Mouse (Mus musculus) neural tube, embryonic 13.5 days (tissue): ENCODE results near the gene A930017K11Rik. TPM values are rescaled to one million over a fixed set of nuclear protein-coding genes. Genes with fewer than 3 reads are reported as not detected.
A peak's percentile ranks its signal among the peaks of the same experiment; 100 is the strongest.

ENCODE experiments used
- ATAC-seq: fragments of 200-750 bp; cut with Nextera tagmentation; 2 replicates; pipeline ENCODE4 v1.8.0; 2017; ENCODE audit warnings: low read depth, mild to moderate bottlenecking, moderate TSS enrichment, moderate library complexity
- H3K27ac ChIP-seq: fragments of 300-500 bp; sonication (generic); replicated peaks from 2 replicates; pipeline ENCODE4 v1.5.1; 2015; ENCODE audit warnings: moderate library complexity, mild to moderate bottlenecking, inconsistent platforms
- H3K27me3 ChIP-seq: fragments of 300-500 bp; sonication (generic); 2 replicates; pipeline ENCODE4 v1.6.1; 2015; ENCODE audit warnings: mild to moderate bottlenecking, inconsistent platforms
- H3K36me3 ChIP-seq: fragments of 300-500 bp; sonication (generic); 2 replicates; pipeline ENCODE4 v1.6.1; 2015; ENCODE audit warnings: mild to moderate bottlenecking, inconsistent platforms
- H3K4me1 ChIP-seq: fragments of 300-500 bp; sonication (generic); replicated peaks from 2 replicates; pipeline ENCODE4 v1.6.1; 2015; ENCODE audit warnings: inconsistent platforms
- H3K4me2 ChIP-seq: fragments of 300-500 bp; sonication (generic); 2 replicates; pipeline ENCODE4 v1.6.1; 2015; ENCODE audit warnings: inconsistent platforms, mild to moderate bottlenecking, moderate library complexity
- H3K4me3 ChIP-seq: fragments of 300-500 bp; sonication (generic); 2 replicates; pipeline ENCODE4 v1.5.1; 2015; ENCODE audit warnings: mild to moderate bottlenecking, inconsistent platforms
- H3K9ac ChIP-seq: fragments of 300-500 bp; sonication (generic); 2 replicates; pipeline ENCODE4 v1.6.1; 2015; ENCODE audit warnings: moderate library complexity, mild to moderate bottlenecking, inconsistent platforms
- H3K9me3 ChIP-seq: fragments of 300-500 bp; sonication (generic); 2 replicates; pipeline ENCODE4 v1.6.1; 2016; ENCODE audit warnings: inconsistent platforms
- WGBS: fragments of 180-500 bp; shearing (Covaris S2); methylation state at CpG from one replicate; pipeline ENCODE4 v1.1.7; 2015; 5-methylcytosine and 5-hydroxymethylcytosine counted together
- polyA plus RNA-seq: library from polyadenylated mRNA; unstranded; fragments of >200 nt; fragmentation: Nextera tagmentation; extraction: Ambion mirVana; gene quantifications from 2 replicates; pipeline ENCODE4 v1.2.1, GENCODE M21; 2015

Gene A930017K11Rik
- polyA plus RNA-seq, result 0.22 and 0.34 TPM in 2 replicates

DNA sequence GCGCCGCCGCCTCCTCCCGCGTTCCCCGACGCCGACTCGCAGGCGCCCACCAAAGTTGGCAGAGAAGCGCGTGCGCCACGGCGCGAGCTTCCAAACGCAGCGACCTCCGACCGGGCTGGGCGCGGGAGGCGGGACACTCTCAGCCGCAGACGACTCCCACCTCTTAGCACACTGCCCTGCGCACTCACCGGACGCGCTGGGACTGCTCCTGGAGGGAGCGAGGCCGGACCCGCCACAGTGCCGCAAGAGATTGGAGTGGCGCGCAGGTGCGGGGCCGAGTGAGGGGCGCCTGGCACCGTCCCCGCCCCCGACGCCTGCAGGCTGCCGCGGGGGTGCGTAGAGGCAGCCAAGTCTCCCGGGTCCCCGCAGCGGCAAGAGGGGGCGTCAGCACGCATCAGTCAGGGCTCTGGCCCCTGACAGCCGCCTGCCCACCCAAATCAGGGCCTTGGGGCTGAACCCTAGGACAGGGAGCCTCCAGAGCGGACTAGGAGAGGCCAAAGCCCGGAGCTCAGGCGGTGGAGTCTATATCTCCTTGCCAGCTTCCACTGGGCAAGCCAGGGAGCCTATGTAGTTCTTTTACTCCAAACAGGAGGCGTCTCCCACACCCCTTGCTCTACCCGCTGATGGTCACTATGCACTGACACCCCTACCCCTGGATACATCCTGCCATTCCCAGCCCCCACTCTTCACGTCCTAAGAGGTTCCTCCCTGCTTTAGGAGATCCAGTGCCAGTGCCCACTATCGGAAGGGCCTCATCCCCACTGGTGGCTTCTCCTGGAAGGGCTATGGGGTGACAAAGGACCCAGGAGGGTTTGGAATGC, at the start of gene A930017K11Rik:
TSS of gene A930017K11Rik (minus strand) at position 763 of the 821 bp plus-strand sequence.
- Histone ChIP-seq H3K36me3 (no peaks in the 10 kb centered on the region), H3K27me3 (peaks cover 48% of the 10 kb centered on the region), H3K4me3 (peak within 1 kb of the TSS; percentile 31), H3K9ac (peak within 1 kb of the TSS; percentile 32; the same call in 1 of the 2 replicates), H3K4me1 (peaks cover 13% of the 10 kb centered on the region), H3K4me2 (peak within 1 kb of the TSS; percentile 52), H3K9me3 (no peaks in the 10 kb centered on the region), H3K27ac (no peak within 1 kb of the TSS)
- no peak for ATAC-seq
- WGBS, result 1% methylated on average over 58 of the region's 58 CpGs

DNA sequence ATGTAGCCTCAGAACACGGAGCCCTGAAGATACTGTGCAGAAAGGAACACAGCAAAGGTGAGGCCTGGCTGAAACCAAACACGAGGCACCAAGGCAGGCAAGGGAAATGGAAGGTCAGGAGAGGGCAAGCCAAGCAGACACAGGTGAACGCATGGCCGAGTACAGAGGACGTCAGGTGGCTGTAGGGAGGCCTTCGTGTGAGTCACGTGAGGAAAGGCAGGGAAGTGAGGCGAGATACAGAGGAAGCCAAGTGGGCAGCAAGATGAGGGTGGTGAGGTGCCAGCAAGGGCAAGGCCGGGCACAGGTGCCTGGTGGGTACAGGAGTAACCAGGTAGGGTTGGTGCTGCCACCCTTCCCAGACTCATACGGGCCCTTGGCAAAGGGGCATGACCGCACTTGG, 46.1 kb upstream of the A930017K11Rik start:
- no peak overlapping the region for H3K27ac ChIP-seq
- no peaks in the 10 kb centered on the region for H3K27me3 ChIP-seq
- H3K9me3 ChIP-seq, result no peaks in the 10 kb centered on the region
- H3K4me1 ChIP-seq, result no peaks in the 10 kb centered on the region
- WGBS, result 92% methylated on average over 11 of the region's 11 CpGs
- H3K36me3 ChIP-seq, result peaks cover 83% of the 10 kb centered on the region
- no peak for ATAC-seq
- no peak overlapping the region for H3K4me3 ChIP-seq
- no peak overlapping the region for H3K9ac ChIP-seq
- no peak overlapping the region for H3K4me2 ChIP-seq

DNA sequence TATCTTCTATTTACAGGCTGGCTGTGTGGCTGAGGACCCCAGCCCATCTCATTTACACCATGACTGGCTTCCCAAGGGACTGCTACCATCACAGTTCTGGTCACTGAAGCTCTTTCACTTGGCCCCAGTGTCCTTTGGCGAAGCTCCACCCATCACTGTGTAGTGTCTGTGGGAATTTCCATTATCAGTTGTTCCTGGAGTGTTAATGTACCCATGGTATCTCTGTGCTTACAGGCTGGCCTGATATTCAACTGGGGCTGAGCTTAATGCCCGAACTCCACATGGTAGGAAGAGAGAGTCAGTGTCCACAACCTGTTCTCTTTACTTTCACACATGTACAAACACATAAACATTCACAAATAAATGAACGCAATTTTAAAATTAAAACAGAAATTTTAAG, 41.1 kb upstream of the A930017K11Rik start:
- Histone ChIP-seq H3K9ac (no peak overlapping the region), H3K9me3 (no peaks in the 10 kb centered on the region), H3K4me1 (no peaks in the 10 kb centered on the region), H3K4me3 (no peak overlapping the region), H3K36me3 (peaks cover 97% of the 10 kb centered on the region), H3K27ac (no peak overlapping the region), H3K4me2 (no peak overlapping the region), H3K27me3 (no peaks in the 10 kb centered on the region)
- 95% methylated on average over 3 of the region's 3 CpGs for WGBS
- no peak for ATAC-seq

DNA sequence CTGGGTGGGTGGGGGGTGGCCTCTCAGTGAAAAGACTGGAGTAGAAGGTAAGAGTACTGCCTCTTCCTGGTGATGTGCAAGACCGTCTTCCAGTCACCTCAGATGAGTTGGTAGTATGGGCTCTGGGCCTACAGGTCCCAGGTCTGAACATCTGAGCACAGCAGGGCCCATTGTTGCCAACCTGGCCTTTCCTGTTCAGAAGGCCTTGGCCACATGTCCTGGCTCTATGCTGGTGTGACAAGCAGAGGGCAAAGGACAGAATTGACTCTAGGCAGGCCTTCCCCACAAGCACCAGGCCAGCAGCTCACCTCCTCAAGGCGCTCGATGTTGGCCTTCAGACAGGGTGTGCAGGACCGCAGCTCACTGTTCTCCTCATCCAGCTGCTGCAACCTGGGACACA, 39.9 kb upstream of the A930017K11Rik start:
- Histone ChIP-seq H3K27me3 (no peaks in the 10 kb centered on the region), H3K27ac (no peak overlapping the region), H3K4me1 (no peaks in the 10 kb centered on the region), H3K9me3 (no peaks in the 10 kb centered on the region), H3K4me3 (no peak overlapping the region), H3K36me3 (peaks cover 91% of the 10 kb centered on the region), H3K9ac (no peak overlapping the region), H3K4me2 (no peak overlapping the region)
- whole genome bisulfite sequencing, result 98% methylated on average over 4 of the region's 4 CpGs
- no peak for ATAC-seq

DNA sequence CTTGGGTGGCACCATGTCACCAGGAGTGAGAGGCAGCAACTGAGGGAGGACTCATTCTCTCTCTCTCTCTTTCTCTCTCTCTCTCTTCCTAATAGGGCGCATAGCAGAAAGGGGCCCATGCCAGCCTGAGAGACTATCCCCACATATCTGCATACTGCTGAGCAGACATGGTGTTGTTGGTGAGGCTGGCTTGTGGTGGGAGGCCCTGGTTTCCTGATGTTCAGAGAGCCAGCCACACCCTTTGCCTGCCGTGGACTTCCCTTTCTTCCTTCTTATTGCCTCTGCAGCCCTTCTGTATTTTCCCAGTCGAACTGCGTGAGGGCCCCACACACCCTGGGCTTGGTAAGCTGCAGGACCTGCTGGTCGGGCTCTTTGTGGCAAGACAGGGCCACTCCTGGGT, 38.0 kb upstream of the A930017K11Rik start:
- WGBS, result 93% methylated on average over 5 of the region's 5 CpGs
- H3K27ac ChIP-seq, result no peak overlapping the region
- H3K4me2 ChIP-seq, result no peak overlapping the region
- no peak overlapping the region for H3K9ac ChIP-seq
- no peaks in the 10 kb centered on the region for H3K27me3 ChIP-seq
- H3K4me1 ChIP-seq, result peaks cover 10% of the 10 kb centered on the region
- ATAC-seq, result no peak
- no peak overlapping the region for H3K4me3 ChIP-seq
- H3K36me3 ChIP-seq, result peaks cover 73% of the 10 kb centered on the region
- no peaks in the 10 kb centered on the region for H3K9me3 ChIP-seq

DNA sequence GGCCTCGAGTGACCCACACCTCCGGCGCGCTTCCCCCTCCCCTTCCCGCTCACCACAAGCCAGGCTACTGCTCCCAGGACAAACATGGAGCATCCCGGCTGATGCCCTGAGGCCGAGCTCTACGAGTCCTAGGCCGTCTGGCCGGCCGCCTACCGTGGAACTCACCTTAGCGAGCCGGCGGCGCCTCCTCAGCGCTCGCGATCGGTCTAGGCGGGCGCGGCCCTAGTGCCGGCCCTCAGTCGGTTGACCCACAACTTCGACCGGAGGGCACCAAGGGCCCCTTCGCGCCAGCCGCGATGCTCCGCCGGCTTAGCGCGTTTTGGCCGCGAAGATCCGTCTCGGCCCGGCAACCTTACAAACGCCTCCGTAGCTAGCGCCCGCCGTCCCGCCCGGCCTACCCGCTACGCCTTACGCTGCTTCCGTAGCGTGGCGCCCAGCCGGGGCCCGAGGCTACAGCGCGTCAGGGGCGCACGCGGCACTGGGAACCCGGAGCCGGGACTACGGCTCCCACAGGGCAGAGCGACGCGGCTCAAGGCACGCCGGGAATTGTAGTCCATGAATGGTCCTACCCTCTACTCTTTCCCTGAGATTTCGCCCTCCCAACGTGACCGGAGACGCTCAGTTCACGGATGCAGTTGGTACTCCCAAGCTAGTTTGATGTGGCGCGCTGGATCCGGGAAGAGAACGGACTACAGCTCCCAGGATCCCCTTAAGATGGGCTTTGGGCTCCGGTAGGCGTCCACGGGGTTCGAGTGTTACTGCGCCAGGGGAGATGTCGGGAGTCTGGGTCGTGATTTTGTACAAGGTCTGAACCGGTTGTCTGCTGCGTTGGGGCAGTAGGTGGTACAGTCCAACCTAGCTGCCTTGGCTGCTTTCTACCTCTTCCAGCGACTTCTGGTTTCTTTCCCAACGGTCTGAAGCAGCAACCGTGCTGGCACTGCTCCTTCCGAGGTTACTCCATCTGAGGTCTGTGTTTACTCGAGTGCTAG, 33.2 kb upstream of the A930017K11Rik start, which contains the start of gene Capn15:
TSS of gene Capn15 (minus strand) at position 491 of the 989 bp plus-strand sequence.
- peaks cover 43% of the 10 kb centered on the region for H3K4me1 ChIP-seq
- peak within 1 kb of the TSS; percentile 79 for H3K4me3 ChIP-seq
- no peaks in the 10 kb centered on the region for H3K9me3 ChIP-seq
- peak within 1 kb of the TSS; percentile 89 for H3K27ac ChIP-seq
- peaks cover 27% of the 10 kb centered on the region for H3K36me3 ChIP-seq
- peak within 1 kb of the TSS; percentile 77 for H3K4me2 ChIP-seq
- no peaks in the 10 kb centered on the region for H3K27me3 ChIP-seq
- under 1% methylated on average over 91 of the region's 91 CpGs for WGBS
- peak within 1 kb of the TSS; percentile 91 for H3K9ac ChIP-seq
- peak; percentile 99 for ATAC-seq

DNA sequence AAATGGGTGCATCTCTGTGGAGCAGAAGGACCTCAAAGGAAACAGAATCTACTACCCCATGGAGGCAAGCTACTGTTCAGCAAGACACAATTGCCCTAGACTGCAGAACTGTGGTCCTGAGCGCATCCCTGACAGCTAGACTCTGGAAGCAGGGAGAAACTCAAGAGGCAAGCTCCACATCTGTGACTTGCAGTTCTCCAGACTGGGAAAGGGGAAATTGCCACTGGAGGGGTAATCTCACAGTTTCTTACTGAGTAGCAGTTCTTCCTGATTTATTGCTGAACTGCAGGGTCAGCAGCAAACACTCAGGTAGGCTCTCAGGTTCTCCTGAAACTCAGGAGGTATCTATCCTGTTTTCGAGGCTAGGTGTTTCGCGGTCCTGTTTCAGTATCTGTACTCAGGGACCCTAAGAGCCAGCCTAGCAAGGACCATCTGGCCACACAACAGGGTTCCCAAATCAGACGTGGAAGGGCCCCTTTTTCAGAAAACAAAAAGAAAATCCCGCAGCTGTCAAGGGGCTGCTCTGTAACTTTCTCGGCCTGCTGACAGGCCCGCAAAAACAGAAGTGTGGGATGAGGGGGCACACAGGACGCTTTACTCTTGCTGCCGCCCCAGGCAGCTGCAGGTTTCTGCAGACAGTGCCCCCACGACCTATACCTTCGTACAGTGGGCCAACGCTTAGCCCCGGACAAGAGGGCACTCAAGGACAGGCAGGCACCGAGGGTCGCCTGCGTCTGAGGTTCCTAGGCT, 32.4 kb upstream of the A930017K11Rik start:
- no peak for ATAC-seq
- Histone ChIP-seq H3K36me3 (peaks cover 18% of the 10 kb centered on the region), H3K4me1 (peaks cover 43% of the 10 kb centered on the region), H3K27ac (peak overlapping the region; percentile 89), H3K9ac (peak overlapping the region; percentile 91), H3K4me2 (peak overlapping the region; percentile 77), H3K4me3 (peak overlapping the region; percentile 79), H3K27me3 (no peaks in the 10 kb centered on the region), H3K9me3 (no peaks in the 10 kb centered on the region)
- 13% methylated on average over 17 of the region's 17 CpGs for WGBS

DNA sequence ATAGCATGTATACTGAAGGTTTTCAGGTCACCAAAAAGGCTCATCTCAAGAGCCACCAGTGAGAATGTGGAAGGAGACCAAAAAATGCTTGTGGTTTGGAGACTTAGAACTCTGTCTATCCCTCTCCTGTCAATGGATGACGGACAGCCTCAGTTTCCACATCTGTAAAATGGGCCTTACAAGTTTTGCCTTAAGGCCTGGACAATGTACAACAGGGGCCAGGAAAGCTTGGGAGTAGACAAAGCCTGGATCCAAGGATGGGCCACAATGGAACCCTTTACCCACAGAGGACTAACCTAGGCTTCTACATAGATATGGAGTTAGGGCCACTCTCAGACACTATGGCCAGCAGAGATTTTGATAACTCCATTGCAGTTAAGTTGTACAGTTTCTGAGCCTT, 31.7 kb upstream of the A930017K11Rik start:
- peak overlapping the region; percentile 91 for H3K9ac ChIP-seq
- H3K9me3 ChIP-seq, result no peaks in the 10 kb centered on the region
- ATAC-seq, result no peak
- no peaks in the 10 kb centered on the region for H3K27me3 ChIP-seq
- peaks cover 43% of the 10 kb centered on the region for H3K4me1 ChIP-seq
- H3K36me3 ChIP-seq, result peaks cover 13% of the 10 kb centered on the region; the same call in 1 of the 2 replicates
- H3K4me2 ChIP-seq, result peak overlapping the region; percentile 77
- H3K27ac ChIP-seq, result no peak overlapping the region
- H3K4me3 ChIP-seq, result peak overlapping the region; percentile 79
- WGBS, result 98% methylated on average over 1 of the region's 1 CpGs

DNA sequence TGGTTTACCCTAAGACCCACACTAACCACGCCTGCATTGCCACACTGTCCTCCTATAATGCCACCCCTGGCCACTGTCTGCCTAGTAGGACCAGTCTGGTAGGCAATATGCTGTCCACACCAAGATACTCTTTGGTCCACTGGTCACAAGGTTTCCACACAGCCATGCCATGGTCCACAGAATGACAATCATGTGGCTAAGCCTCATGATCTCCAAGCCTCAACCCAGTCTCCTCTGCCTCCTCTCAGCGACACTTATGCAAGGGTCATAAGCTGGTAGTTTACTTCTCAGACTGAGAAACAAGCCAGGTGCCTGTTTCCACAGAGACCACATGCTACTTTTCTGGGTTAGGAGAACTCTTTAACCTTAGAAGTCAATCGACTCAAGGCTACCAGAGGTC, 30.5 kb upstream of the A930017K11Rik start:
- Histone ChIP-seq H3K4me1 (peaks cover 43% of the 10 kb centered on the region), H3K4me2 (no peak overlapping the region), H3K9ac (no peak overlapping the region), H3K4me3 (no peak overlapping the region), H3K9me3 (no peaks in the 10 kb centered on the region), H3K27ac (no peak overlapping the region), H3K27me3 (no peaks in the 10 kb centered on the region), H3K36me3 (0 out of 2 replicates have a peak, but pooled peaks cover 4% of the 10 kb centered on the region)
- ATAC-seq, result no peak
- 97% methylated on average over 3 of the region's 3 CpGs for WGBS

DNA sequence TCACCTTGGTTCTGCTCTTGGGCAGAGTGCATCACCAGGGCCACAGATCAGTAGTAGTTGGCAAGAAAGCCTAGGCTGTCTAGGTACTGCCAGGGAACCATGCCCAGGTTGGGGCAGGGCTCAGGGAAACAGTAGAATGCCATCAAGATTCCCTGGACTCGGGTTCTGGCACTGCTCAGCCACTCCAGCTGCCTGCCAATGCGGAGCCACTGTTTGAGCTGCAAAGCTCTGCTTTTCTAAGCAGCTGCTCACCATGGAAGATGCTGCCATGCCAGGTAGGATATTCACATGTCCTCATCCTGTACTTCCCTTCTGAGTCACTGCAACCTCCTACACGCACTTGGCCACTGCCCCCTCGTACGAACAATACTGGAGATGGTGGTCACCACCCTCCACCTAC, 28.5 kb upstream of the A930017K11Rik start:
- Histone ChIP-seq H3K9me3 (no peaks in the 10 kb centered on the region), H3K4me3 (no peak overlapping the region), H3K4me1 (peaks cover 33% of the 10 kb centered on the region), H3K9ac (no peak overlapping the region), H3K27ac (no peak overlapping the region), H3K4me2 (no peak overlapping the region), H3K27me3 (no peaks in the 10 kb centered on the region), H3K36me3 (0 out of 2 replicates have a peak, but pooled peaks cover 3% of the 10 kb centered on the region)
- 88% methylated on average over 5 of the region's 5 CpGs for WGBS
- ATAC-seq, result no peak
